In the genomic region with DNA sequence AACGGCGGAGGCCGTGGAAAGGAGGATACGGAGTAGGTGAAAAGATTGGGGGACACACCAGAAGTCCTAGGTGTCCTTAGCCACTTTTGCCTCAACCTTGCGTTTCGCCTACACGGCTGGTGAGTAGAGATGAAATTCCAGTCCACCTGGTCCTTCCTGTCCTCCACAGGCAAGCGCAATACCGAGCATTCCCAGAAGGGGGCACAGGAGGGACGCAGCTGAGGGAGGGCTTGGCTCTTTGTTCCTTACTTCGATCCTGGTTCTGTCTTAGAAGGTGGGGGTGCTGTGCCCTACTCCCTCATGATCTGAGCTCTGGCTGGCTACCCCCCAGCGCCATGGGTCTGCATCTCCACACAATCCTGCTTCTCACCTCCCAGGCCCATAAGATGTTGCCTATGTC, we compare ENCODE assay signal across 8 mouse cellular contexts. TPM values are rescaled to one million over a fixed set of nuclear protein-coding genes. Genes with fewer than 3 reads are reported as not detected.
DNase-seq lines count a peak whose midpoint lies in the region; ATAC-seq and TF ChIP-seq lines count a peak whose summit lies in the region.

No protein-coding gene starts in this region.

- H3K4me2 ChIP-seq in kidney, embryonic 15.5 days: no peak overlapping the region
- no peak overlapping the region for H3K4me2 ChIP-seq in limb, embryonic 11.5 days (ENCODE audit: low read depth, severe bottlenecking)

- peaks cover 13% of the 10 kb centered on the region for H3K4me1 ChIP-seq in kidney, embryonic 15.5 days
- H3K4me1 ChIP-seq in embryonic fibroblast, embryonic 13.5 days (ENCODE audit: control insufficient read depth, insufficient read depth, low read length): no peaks in the 10 kb centered on the region
- no peaks in the 10 kb centered on the region for H3K4me1 ChIP-seq in limb, embryonic 11.5 days (ENCODE audit: control insufficient read depth, insufficient read depth, low read length)

- WGBS in kidney, embryonic 15.5 days: 35% methylated on average over 12 of the region's 12 CpGs
- WGBS in limb, embryonic 11.5 days: 36% methylated on average over 12 of the region's 12 CpGs

- no peaks in the 10 kb centered on the region for H3K36me3 ChIP-seq in kidney, embryonic 15.5 days
- no peaks in the 10 kb centered on the region for H3K36me3 ChIP-seq in limb, embryonic 11.5 days (ENCODE audit: control insufficient read depth, insufficient read depth, low read length)

- no peak for ATAC-seq in kidney, embryonic 15.5 days (replicated peaks; ENCODE audit: low FRiP score)
- ATAC-seq in limb, embryonic 11.5 days (ENCODE audit: insufficient number of reproducible peaks, low FRiP score, low TSS enrichment, low read depth): no peak

- TF ChIP-seq CTCF in embryonic fibroblast, embryonic 13.5 days (IDR thresholded peaks at IDR 0.05; ENCODE audit: borderline replicate concordance, insufficient read depth, low read length): peak; percentile 89; the same call in 1 of the 2 replicates

- peak; percentile 76 for DNase-seq in kidney, adult 11 months
- peak; percentile 69 to 70 for DNase-seq in adrenal gland, postnatal 4 days (ENCODE audit: low spot score in 2 of 2)
- DNase-seq in induced T-regulatory cell, adult 2 months (ENCODE audit: low read depth): peak; percentile 58
- peak; percentile 86 for DNase-seq in limb, embryonic 11.5 days (ENCODE audit: low spot score)
- peak; percentile 57 for DNase-seq in retina, embryonic 14.5 days (ENCODE audit: low spot score)
- peak; percentile 81 to 85 for DNase-seq in thymus, postnatal 36 days

- H3K9ac ChIP-seq in kidney, embryonic 15.5 days: no peak overlapping the region
- H3K9ac ChIP-seq in limb, embryonic 11.5 days (ENCODE audit: low read length): no peak overlapping the region

- no peaks in the 10 kb centered on the region for H3K9me3 ChIP-seq in kidney, embryonic 15.5 days (replicated peaks)
- no peaks in the 10 kb centered on the region for H3K9me3 ChIP-seq in limb, embryonic 11.5 days (ENCODE audit: control insufficient read depth, low read length)

- H3K27ac ChIP-seq in kidney, embryonic 15.5 days: no peak overlapping the region
- H3K27ac ChIP-seq in embryonic fibroblast, embryonic 13.5 days (ENCODE audit: insufficient read depth, low read length): no peak overlapping the region
- no peak overlapping the region for H3K27ac ChIP-seq in limb, embryonic 11.5 days (replicated peaks; ENCODE audit: low read depth, low read length)

- no peak overlapping the region for H3K4me3 ChIP-seq in kidney, embryonic 15.5 days (replicated peaks)
- no peak overlapping the region for H3K4me3 ChIP-seq in embryonic fibroblast, embryonic 13.5 days (ENCODE audit: insufficient read depth, low read length)
- H3K4me3 ChIP-seq in limb, embryonic 11.5 days (ENCODE audit: low read depth, low read length): no peak overlapping the region

- TF ChIP-seq POLR2A in embryonic fibroblast, embryonic 13.5 days (IDR thresholded peaks at IDR 0.05; ENCODE audit: low read depth, low read length): no peak

- H3K27me3 ChIP-seq in kidney, embryonic 15.5 days: peaks cover 28% of the 10 kb centered on the region
- peaks cover 5% of the 10 kb centered on the region; the same call in 1 of the 2 replicates for H3K27me3 ChIP-seq in limb, embryonic 11.5 days (ENCODE audit: control insufficient read depth, insufficient read depth, low read length)

RNA-seq across cellular contexts. Expression of gene Prkcz, which starts 7.5 kb away (rescaled TPM):
- 14.2 and 16.6 TPM in 2 replicates for polyA plus RNA-seq in kidney, embryonic 15.5 days (2015; fragmentation: Nextera tagmentation; extraction: Ambion mirVana)
- 10 to 100 TPM in 1 of 2 experiments, 1 to 10 TPM in 1; 7.8 to 10.3 TPM for total RNA-seq in adrenal gland, postnatal 4 days (2021)
- polyA plus RNA-seq in embryonic fibroblast, embryonic 13.5 days (2011; ENCODE audit: insufficient read length, low read depth, missing spikeins): 0.63 and 1.4 TPM in 2 replicates
- polyA plus RNA-seq in limb, embryonic 11.5 days (2014; fragmentation: Nextera tagmentation; extraction: Ambion mirVana): 6.3 and 9.3 TPM in 2 replicates

RNA-seq across cellular contexts. Expression of gene Gabrd, which starts 29.2 kb away (rescaled TPM):
- not detected in 2 replicates for polyA plus RNA-seq in kidney, embryonic 15.5 days (2015; fragmentation: Nextera tagmentation; extraction: Ambion mirVana)
- under 1 TPM; 0.20 to 0.25 TPM for total RNA-seq in adrenal gland, postnatal 4 days (2021)
- not detected in 2 replicates for polyA plus RNA-seq in embryonic fibroblast, embryonic 13.5 days (2011; ENCODE audit: insufficient read length, low read depth, missing spikeins)
- 0.08 TPM in 1 of 2 replicates, not detected in the other for polyA plus RNA-seq in limb, embryonic 11.5 days (2014; fragmentation: Nextera tagmentation; extraction: Ambion mirVana)

RNA-seq across cellular contexts. Expression of gene Cfap74, which starts 40.3 kb away (rescaled TPM):
- polyA plus RNA-seq in kidney, embryonic 15.5 days (2015; fragmentation: Nextera tagmentation; extraction: Ambion mirVana): 1.8 and 2.3 TPM in 2 replicates
- 1 to 10 TPM; 1.1 to 1.3 TPM for total RNA-seq in adrenal gland, postnatal 4 days (2021)
- polyA plus RNA-seq in embryonic fibroblast, embryonic 13.5 days (2011; ENCODE audit: insufficient read length, low read depth, missing spikeins): 1.5 and 2.0 TPM in 2 replicates
- 5.1 and 6.1 TPM in 2 replicates for polyA plus RNA-seq in limb, embryonic 11.5 days (2014; fragmentation: Nextera tagmentation; extraction: Ambion mirVana)
